Mouse (Mus musculus): ENCODE data around the gene Tnfrsf25.

The Tnfrsf25 gene

GRCm38 (mm10) chr4:152092751-152093293 lies 22.9 kb upstream of the Tnfrsf25 start:
- DNase-seq (ENCODE audit: low spot score), result peak; percentile 88

DNA sequence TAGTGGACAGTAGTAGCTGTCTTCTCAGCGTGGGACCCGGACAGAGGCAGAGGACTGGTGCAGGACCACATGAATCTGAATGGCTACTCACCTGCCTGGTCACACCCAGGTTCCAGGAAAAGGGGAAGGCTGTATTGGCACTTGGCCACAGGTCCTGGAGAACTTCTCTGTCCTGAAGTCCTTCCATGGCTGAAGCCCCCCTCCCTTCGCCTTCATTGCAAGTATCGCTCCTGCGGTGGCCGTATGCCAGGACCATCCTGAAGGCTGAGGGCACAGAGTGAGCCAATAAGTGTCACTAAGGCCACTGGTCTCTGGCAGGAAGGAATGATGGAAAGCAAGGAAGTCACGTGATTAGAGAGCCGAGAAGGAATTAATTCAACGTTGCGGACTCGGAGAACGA lies 21.5 kb upstream of the Tnfrsf25 start:
- DNase-seq (ENCODE audit: low spot score), result no peak

DNA sequence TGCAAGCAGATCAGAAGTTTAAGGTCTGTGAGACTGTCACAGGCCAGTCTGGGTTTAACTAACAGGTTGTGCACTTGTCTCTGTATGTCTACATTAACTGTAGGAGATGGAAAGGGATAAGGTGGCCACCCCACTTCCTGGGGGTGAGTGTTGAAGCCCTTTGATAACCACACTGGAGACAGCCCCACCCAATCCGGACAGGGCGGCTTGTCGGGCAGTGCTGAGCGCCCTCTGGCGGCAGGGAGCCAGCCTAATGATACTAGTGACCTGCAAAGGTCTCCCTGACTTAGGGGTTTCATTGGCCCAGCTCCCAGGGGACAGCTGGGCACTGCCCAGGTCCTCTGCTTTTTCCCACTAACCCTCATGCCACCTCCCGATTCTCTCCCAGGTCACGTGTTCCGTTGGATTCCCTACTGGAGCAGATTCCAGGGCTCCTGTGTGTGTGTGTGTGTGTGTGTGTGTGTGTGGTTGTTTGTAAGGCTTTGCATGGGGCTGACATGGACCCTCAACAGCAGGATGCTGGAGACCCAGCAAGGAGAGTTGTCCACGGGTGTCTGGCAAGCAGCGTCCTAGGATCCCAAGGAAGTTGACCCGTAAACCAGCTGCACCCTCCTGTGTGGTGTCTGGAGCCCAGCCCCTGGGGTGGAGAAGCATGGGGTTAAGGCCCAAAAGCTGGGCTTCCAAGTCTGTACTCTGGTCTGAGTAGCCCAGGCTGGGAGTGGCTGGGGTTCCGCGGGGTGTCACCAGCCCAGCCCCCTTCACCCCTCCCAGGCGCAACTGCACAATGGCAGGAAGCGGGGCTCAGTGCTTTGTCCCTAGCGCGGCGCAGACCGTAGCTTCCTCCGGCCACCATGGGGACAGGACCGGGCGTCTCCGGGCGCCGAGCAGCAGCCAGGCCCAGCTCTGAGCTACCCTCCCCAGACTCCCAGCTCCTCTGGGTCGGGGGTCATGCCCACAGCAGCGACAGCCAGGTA lies 19.5 kb upstream of the Tnfrsf25 start:
- DNase-seq (ENCODE audit: low spot score), result peak; percentile 89

GRCm38 (mm10) chr4:152096927-152097326 lies 18.8 kb upstream of the Tnfrsf25 start:
- no peak for DNase-seq (ENCODE audit: low spot score)

DNA sequence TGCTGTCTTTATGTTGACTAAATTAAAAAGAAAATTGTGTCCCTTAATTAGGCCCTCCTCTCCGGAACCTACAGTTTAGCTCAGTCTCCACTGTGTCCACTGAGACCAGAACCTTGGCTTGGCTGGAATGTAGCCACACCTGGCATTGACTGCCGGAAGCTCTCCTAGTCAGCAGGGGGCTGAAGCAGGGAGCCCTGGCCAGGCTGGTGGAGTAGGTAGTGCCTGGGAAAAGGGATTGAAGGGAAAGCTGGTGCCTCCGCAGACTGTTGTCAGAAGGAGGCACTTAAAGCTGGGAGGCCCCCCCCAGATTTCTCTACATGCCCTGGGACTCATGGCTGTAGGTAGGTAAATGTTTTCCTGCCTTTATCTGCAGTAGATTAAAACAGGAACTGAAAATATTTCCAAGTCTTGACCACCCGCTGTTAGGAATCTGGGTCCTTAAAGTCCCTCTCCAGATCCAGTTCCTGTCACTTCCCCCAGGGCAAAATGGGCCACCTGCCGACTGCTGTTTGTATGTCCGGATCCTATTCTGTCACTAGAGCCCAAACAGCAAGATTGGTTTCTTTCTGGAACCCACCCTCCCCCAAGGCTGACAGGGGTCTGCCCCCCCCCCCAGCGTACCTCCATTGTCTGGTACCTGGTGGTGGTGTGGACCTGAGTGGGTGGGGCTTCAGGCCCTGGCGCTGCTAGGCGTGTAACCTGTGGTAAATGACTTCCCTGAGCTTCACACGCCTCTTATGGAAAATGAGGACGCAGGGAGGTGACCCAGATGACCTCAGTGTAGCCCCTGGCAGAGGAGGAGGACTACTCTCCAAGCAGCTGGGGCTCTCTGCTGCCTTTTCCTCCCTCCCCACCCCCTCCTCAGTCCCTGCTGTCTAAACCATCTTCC lies 17.6 kb upstream of the Tnfrsf25 start:
- no peak for DNase-seq (ENCODE audit: low spot score)

- no peak for DNase-seq (ENCODE audit: low spot score)
These were observed 15.2 kb upstream of the Tnfrsf25 start for GRCm38 (mm10) chr4:152100541-152100940.

DNA sequence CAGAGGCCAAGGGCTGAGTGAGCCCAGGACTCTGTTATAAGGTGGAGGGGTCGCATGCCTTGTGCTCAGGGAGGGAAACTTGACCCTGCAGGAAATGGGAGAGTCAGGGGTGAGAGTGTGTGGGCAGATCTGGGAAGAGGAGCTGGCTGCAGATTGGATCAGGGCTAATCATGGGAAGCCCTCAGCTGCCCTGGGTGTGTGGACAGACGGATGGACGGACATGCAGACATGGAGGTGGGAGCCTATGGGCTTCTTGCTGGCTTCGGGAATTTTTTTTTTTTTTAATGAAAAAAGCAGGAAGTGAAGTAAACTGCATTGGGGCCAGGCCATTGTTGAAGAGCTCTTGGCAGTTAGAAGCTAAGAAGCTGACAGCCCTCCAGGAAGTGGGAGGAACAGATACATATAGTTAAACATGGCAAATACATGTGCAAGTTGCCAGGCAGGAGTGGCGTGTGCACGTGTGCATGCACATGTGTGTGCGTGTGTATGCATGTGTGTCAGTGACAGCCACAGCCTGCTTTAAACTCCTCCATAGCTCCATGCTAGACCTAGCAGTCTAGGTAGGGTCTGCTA lies 14.6 kb upstream of the Tnfrsf25 start:
- no peak for DNase-seq (ENCODE audit: low spot score)

DNA sequence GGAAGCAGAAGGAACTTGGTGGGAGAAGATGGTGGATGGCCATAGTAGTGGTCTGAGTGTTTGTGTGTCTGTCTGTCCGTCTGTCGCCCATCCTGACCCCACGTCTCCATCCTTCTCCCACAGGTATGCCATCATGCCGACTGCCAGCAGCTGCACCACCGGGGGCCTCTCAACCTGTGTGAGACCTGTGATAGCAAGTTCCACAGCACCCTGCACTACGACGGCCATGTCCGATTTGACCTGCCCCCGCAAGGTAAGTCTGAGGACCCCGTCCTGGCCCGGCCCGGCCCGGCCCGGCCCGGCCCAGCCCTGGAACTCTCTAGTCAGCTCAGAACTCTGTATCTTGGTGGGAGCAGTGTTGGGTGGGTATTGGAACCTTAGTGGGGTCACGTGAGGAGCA lies 13.8 kb upstream of the Tnfrsf25 start:
- no peak for DNase-seq (ENCODE audit: low spot score)

DNA sequence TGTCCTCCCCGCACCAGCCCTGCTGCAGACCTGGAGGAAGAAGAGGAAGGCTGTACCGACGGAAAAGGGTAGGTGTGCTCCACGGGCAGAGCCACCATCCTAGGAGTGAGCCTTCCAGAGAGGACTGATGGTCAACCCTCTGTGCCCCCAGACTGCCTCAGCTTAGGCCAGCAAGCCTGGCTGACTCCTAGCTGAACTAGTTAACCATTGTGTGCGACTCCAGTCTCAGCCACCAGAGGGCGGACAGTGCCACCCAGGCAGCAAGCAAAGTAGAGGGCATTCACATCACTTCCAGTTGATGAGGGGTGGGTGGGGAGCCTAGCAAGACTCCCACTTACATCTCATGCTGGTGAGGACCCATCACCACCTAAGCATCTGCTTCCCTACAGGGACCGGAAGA lies 12.7 kb upstream of the Tnfrsf25 start:
- DNase-seq (ENCODE audit: low spot score), result peak; percentile 64

- DNase-seq (ENCODE audit: low spot score), result no peak
These were observed 9.0 kb upstream of the Tnfrsf25 start for GRCm38 (mm10) chr4:152106746-152107145.

GRCm38 (mm10) chr4:152107493-152107892 lies 8.2 kb upstream of the Tnfrsf25 start:
- DNase-seq (ENCODE audit: low spot score), result peak; percentile 62

GRCm38 (mm10) chr4:152107971-152108509 lies 7.7 kb upstream of the Tnfrsf25 start:
- peak; percentile 81 for DNase-seq (ENCODE audit: low spot score)

- no peak for DNase-seq (ENCODE audit: low spot score)
These were observed 7.1 kb upstream of the Tnfrsf25 start for GRCm38 (mm10) chr4:152108673-152109072.

- no peak for DNase-seq (ENCODE audit: low spot score)
These were observed 6.2 kb upstream of the Tnfrsf25 start for GRCm38 (mm10) chr4:152109509-152109908.

DNA sequence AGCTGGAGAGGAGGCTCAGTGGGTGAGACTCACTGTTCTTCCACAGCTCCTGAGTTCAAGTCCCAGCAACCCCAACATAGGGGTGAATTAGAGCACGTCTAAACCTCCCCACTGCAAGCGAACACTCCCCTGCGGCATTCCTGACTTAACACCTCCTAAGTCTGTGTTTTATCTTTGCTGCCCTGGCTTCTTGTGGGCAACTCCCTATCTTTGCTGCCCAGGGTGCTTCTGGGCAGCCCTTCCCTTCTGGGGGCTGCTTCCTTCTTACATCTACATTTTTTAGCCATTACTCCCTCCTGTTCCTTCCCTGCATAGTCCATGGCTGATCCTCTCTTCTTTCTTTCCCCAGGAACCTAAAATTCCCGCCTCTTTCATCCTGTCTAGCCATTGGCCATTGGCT lies 5.0 kb upstream of the Tnfrsf25 start:
- peak; percentile 72 for DNase-seq (ENCODE audit: low spot score)

DNA sequence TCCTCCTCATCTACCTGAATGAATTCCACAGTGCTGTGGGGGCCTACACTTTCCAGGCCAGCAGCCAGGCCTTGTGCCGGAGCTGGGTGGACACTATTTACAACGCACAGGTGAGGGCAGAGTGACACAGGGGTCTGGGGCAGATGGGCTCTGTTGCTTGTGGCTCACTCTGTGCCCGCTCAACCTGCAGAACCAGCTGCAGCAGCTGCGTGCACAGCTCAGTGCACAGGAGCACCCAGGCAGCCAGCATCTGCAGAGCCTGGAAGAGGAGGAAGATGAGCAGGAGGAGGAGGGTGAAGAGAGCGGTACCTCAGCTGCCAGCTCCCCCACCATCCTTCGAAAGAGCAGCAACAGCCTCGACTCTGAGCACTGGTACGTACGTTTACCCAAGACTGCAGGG lies 3.4 kb upstream of the Tnfrsf25 start:
- DNase-seq (ENCODE audit: low spot score), result no peak

- no peak for DNase-seq (ENCODE audit: low spot score)
These were observed 1.7 kb upstream of the Tnfrsf25 start for GRCm38 (mm10) chr4:152114080-152114479.

DNA sequence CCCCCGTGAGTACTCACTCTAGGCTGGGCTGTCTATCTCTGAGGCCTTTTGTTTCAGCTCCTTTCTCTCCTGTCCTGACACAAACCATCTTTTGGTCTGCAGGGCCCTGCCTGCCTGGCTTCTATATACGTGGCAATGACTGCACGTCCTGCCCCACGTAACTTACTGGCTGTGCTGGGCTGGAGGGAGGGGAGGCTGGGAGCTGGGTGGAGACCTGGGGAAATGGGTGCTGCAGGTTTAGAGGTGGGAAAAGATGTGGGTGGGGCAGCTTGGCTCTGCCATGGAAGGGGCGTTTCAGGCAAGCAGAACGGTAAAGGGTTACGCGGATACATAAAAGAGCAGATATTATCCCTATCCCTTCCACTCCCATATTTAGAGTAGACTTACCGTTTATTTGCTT lies 1.8 kb downstream of the Tnfrsf25 start:
- DNase-seq (ENCODE audit: low spot score), result no peak

DNA sequence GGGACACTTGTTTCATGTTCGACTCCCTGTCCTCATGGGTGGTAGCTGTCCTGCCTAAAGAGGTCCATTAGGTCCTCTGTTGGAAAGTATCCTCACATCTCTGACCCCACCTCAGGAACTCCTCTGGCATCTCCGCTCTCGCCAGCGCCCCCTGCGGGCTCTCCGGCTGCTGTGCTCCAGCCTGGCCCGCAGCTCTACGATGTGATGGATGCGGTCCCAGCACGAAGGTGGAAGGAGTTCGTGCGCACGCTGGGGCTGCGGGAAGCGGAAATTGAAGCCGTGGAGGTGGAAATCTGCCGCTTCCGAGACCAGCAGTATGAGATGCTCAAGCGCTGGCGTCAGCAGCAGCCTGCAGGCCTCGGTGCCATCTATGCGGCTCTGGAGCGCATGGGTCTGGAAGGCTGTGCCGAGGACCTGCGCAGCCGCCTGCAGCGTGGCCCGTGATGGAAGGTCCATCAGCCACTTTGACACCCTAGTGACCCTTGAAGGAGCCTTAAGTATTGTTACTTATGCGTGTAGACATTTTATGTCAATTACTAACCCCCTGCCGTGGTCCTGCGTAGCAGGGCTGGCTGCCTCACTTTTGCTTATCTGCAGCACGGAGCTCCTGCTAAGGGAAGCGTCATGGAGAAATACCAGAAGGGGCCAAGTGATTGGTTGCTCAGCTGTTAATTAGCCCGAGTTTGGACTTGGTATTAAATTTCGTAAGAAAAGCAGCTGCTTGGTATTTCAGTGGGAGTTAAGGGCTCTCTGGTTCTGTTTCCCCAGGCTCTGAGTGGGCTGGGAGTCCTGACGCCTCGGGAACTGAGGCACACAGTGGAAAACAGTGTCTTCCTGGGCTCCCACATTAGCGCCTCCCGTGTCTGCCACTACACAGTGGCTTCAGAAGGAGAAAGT lies 3.9 kb downstream of the Tnfrsf25 start:
- no peak for DNase-seq (ENCODE audit: low spot score)

- DNase-seq (ENCODE audit: low spot score), result no peak
These were observed 4.8 kb downstream of the Tnfrsf25 start for GRCm38 (mm10) chr4:152120311-152121182.

All from c-Kit-positive CD71-positive TER-119-positive erythroid progenitor cells, embryonic 14.5 days (primary cell).